Mouse (Mus musculus) left cerebral cortex, postnatal 4 days (tissue): ENCODE measurements at regions not wholly inside any gene's neighbourhood (a gene's known extent, or its start where the extent isn't known, plus 50 kb on each side); places are given as distances from the start of the nearest gene placed in this dataset.
A peak's percentile ranks its signal among the peaks of the same experiment; 100 is the strongest.

ENCODE experiments used
- DNase-seq: peaks from one replicate; pipeline ENCODE4 v3.0.0-alpha.2; 2022
- intact Hi-C: fragments of 180-260 bp; cut with DNase I; formaldehyde crosslinking; loops from one replicate; pipeline ENCODE4 v1.15.1; 2025

DNA sequence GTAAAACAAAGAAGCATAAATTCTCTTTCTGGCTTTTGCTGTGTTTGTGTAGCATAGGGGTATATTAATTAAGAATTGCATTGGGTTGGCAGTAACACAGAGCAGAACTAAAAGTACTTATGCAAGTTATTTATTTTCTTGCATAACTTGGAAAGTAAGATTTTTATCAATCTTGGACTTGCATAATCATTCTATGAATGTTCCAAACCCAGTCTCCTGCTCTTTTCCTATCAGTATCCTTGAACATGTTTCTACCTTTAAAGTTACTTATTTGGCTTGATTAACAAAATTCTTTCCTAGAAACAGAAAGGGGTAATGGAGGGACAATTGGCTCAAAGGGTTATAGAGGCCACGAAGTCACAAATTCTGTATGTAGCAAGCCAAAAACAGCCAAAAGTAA, 1320.6 kb upstream of the Gm7489 start:
- intact Hi-C loops, result no loop called here

DNA sequence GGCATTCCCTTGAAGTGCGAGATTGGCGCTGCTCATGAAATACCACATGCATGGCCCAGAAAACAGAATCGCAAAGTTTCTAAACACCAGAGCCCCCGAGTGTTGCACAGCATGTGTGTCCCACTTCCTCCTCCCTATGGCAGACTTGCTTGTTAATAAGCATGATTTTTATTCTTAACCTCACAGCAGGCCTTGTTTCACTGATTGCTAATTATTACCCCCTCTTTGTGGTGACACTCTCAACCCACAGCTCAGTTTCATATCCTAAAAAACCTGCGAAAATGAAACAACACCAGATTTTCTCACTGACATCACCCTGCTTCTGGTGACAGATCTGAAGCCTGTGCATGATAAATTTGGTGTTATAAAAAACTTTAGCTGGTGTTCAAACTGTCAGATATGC, 1319.3 kb upstream of the Gm7489 start:
- DNase-seq, result no peak
- intact Hi-C loops, result no loop called here

More for the DNA sequence above, 1320.6 kb upstream of the Gm7489 start:
- DNase-seq, result no peak

DNA sequence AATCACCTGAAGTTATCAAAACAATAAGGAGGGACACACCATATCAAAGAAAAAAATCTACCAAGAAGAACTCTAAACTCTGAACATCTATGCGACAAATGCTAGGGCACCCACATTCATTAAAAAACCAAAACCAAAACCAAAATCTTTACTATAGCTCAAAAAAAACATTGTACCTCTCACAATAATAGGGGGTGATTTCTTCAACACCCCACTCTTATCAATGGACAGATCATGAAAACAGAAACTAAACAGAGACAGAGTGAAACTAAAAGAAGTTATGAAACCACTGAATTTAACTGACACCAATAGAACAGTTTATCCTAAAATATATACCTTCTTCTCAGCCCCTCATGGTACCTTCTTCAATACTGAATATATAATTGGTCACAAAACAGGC, 1314.5 kb upstream of the Gm7489 start:
- DNase-seq, result no peak
- intact Hi-C loops, result no loop called here

DNA sequence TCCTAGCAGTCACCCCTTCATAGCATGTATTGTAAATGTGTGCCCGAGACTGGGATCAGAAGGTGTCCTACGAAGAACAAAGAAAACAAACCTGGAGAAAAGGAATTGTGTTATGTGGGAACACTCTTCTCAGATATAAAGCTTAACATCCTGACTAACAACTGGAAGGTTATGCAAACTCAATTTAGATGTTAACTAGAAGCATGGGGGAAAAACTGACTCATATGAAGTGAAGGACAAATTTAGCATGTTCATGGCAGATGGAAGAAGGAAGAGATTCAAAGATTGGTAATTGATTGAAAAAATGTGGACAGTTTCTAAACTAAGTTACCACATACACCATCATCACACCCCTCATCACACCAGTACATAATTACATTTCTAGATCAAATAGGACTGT, 1307.1 kb upstream of the Gm7489 start:
- no peak for DNase-seq
- intact Hi-C loops, result no loop called here

DNA sequence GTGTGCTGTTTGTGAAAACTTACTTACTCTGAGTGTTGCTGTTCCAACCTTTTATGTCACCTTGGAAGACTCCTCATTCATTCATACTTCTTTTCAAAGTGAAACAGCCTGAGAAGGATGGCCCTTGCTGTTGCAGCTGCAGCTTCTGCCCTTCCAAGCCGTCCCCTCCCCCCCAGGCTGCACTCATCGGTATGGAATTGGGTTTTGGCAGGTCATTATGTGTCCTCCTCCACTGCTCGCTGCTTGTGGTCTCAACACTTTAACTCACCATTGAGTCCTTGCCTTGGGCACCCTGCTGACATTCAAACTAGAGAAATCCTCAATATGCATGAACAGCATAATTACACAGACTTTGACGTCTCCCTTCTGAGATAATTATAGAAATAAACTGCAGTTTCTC, 1295.3 kb upstream of the Gm7489 start:
- peak; percentile 6 for DNase-seq
- intact Hi-C loops, result no loop called here

DNA sequence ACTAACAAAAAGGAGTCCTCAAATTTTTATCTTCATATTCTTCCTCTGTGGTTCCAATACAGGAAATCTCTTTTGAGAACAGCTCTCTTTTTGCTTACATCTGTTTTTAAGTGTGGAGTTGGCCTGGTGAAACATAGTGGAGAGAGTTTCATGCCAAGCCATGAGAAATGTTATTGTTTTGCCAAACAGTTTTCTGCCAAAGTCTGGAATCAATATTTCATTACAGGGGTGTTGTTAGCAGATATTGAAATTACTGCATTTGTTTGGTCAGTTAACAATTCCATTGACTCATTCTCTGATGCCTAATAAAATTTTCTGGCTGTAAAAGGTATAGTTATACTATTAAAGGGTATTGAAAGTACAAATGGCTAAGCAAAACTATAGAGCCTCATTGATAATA, 1285.2 kb upstream of the Gm7489 start:
- no peak for DNase-seq
- intact Hi-C loops, result no loop called here

DNA sequence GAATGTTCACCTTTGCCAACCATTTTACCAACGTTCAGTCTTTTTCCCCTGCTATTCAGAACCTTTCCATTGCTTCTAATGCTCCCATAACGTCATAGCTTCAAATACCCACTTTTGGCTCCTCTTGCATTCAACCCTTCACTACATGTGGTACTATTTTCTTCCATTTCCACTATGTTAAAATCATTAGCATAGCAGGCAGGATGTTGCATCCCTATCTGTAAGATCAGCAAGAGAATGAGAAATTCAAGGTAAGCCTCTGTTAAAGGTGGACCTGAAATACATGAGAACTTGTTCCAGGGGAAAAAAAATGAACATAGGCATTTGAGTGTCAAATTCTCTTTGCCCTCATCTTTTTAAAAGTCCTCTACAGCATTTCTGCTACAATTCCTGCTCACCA, 1284.7 kb upstream of the Gm7489 start:
- DNase-seq, result no peak
- intact Hi-C loops, result no loop called here

DNA sequence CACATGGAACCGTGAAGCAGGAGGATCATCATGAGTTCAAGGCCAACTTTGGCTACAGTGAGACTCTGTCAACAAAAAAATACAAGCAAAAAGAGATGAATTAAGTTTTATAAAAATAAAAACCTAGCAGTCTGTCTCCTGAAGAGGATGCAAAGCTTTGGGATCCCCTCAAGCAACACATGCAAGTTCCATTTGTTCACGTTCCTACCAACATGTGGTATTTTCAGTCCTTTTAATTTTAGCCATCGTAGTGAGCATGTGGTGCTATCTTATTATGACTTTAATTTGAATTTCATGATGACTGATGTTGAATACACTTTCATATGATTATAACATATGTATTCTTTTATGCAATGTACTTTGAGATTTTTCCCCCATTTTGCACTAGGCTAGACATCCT, 1244.9 kb upstream of the Gm7489 start:
- no peak for DNase-seq
- intact Hi-C loops, result no loop called here

DNA sequence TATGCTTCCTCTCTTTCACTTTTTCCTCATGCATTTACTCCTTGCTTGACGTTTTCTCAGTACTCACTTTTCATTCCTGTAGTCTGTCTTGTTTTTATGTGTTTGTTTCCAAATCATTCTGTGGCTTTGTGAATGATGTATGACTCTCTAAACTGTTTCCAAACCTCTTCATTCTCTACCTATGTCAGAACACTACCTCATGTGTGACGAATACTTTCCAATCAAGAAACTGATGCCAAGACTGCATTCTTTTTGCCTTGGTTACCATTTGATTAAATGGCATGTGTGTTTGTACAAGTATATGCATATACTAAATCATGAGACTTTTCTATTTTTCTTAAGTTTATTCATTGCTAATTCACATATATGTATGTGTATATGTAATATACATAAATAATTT, 1238.7 kb upstream of the Gm7489 start:
- DNase-seq, result no peak
- intact Hi-C loops, result no loop called here

DNA sequence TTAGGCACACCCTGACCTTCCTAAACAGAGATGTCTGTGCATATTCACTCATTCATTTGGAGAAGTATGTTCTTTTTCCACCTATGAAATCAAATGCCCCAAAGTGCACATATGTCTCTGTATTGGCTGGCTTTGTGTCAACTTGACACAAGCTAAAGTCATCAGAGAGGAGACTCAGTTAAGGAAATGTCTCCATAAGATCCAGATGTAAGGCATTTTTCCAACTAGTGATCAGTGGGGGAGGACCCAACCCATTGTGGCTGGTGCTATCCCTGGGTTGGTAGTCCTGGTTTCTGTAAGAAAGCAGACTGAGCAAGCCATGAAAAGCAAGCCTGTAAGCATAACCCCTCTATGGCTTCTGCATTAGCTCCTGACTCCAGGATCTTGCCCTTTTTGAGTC, 1226.8 kb upstream of the Gm7489 start:
- DNase-seq, result no peak
- intact Hi-C loops, result no loop called here
